Mouse (Mus musculus) liver, embryonic 14.5 days (tissue): Measurements from ENCODE around the gene Bbs1. TPM values are rescaled to one million over a fixed set of nuclear protein-coding genes. Genes with fewer than 3 reads are reported as not detected.

Experiments used
- ATAC-seq: fragments of 200-750 bp; cut with Nextera tagmentation; 2 replicates; pipeline ENCODE4 v1.8.0; 2017; ENCODE audit warnings: moderate number of reproducible peaks, mild to moderate bottlenecking, moderate library complexity; ENCODE audit not compliant: insufficient read depth
- DNase-seq, 3 experiments: peaks; one replicate each; pipeline ENCODE4 v3.0.0-alpha.2; 2012 to 2013; ENCODE audit warnings: low read depth in 3 of 3, low spot score in 3 of 3
- H3K27ac ChIP-seq: fragments of 300-500 bp; sonication (generic); 2 replicates; pipeline ENCODE4 v1.5.1; 2014; ENCODE audit warnings: moderate library complexity, mild to moderate bottlenecking, control low read depth, inconsistent platforms
- H3K27me3 ChIP-seq: fragments of 300-500 bp; sonication (generic); 2 replicates; pipeline ENCODE4 v1.6.1; 2014; ENCODE audit warnings: mild to moderate bottlenecking, low read length, moderate library complexity; ENCODE audit not compliant: control insufficient read depth, insufficient read depth
- H3K36me3 ChIP-seq: fragments of 300-500 bp; sonication (generic); replicated peaks from 2 replicates; pipeline ENCODE4 v1.6.1; 2014; ENCODE audit warnings: low read depth; ENCODE audit not compliant: control insufficient read depth, insufficient read depth
- H3K4me1 ChIP-seq, 2 experiments: fragments of 200-500 bp in 1 of 2; fragments of 300-500 bp in 1 of 2; sonication (generic) in 1 of 2; replicated peaks; 2 replicates each; pipeline ENCODE4 v1.6.1; 2012 to 2014; ENCODE audit warnings: antibody characterized with exemption in 1 of 2, inconsistent platforms in 1 of 2, low read length in 1 of 2; ENCODE audit not compliant: control insufficient read depth in 2 of 2, insufficient read depth in 2 of 2
- H3K4me2 ChIP-seq: fragments of 300-500 bp; sonication (generic); 2 replicates; pipeline ENCODE4 v1.6.1; 2014; ENCODE audit warnings: low read depth, mild to moderate bottlenecking, control low read depth, moderate library complexity
- H3K4me3 ChIP-seq, 2 experiments: fragments of 200-500 bp in 1 of 2; fragments of 300-500 bp in 1 of 2; sonication (generic) in 1 of 2; 2 replicates each; pipeline ENCODE4 v1.5.1; 2012 to 2014; ENCODE audit warnings: low read depth in 2 of 2, low read length in 2 of 2, mild to moderate bottlenecking in 2 of 2, control low read depth in 1 of 2, inconsistent platforms in 1 of 2, moderate library complexity in 1 of 2; ENCODE audit not compliant: insufficient read depth in 1 of 2
- H3K9ac ChIP-seq: fragments of 300-500 bp; sonication (generic); replicated peaks from 2 replicates; pipeline ENCODE4 v1.6.1; 2014; ENCODE audit warnings: mild to moderate bottlenecking, control low read depth, moderate library complexity
- H3K9me3 ChIP-seq: fragments of 300-500 bp; sonication (generic); 2 replicates; pipeline ENCODE4 v1.6.1; 2016; ENCODE audit warnings: low read length, mixed read lengths; ENCODE audit not compliant: control insufficient read depth
- CTCF ChIP-seq: IDR thresholded peaks from 2 replicates; pipeline ENCODE4 v1.5.1; 2016; ENCODE audit warnings: antibody characterized with exemption, low read depth, control low read depth
- EP300 ChIP-seq: IDR thresholded peaks from 2 replicates; pipeline ENCODE4 v1.6.1; 2016; ENCODE audit warnings: antibody characterized with exemption, low read depth
- WGBS: fragments of 180-500 bp; shearing (Covaris S2); extraction: QIAGEN DNeasy Blood & Tissue Kit; methylation state at CpG from one replicate; pipeline ENCODE4 v1.1.7; 2014; ENCODE audit not compliant: insufficient replicate concordance; 5-methylcytosine and 5-hydroxymethylcytosine counted together
- polyA plus RNA-seq, 2 experiments: library from polyadenylated mRNA; depleted of rRNA in 1 of 2; stranded (reverse) in 1 of 2; unstranded in 1 of 2; fragments of >200 nt; fragmentation: Nextera tagmentation in 1 of 2; extraction: Ambion mirVana in 1 of 2; gene quantifications; 2 replicates each; pipeline versions ENCODE4 v1.2.1 to v1.2.3; 2012 to 2014

Bbs1 gene
- polyA plus RNA-seq, 2 experiments = 0.27 to 1.2 TPM

DNA sequence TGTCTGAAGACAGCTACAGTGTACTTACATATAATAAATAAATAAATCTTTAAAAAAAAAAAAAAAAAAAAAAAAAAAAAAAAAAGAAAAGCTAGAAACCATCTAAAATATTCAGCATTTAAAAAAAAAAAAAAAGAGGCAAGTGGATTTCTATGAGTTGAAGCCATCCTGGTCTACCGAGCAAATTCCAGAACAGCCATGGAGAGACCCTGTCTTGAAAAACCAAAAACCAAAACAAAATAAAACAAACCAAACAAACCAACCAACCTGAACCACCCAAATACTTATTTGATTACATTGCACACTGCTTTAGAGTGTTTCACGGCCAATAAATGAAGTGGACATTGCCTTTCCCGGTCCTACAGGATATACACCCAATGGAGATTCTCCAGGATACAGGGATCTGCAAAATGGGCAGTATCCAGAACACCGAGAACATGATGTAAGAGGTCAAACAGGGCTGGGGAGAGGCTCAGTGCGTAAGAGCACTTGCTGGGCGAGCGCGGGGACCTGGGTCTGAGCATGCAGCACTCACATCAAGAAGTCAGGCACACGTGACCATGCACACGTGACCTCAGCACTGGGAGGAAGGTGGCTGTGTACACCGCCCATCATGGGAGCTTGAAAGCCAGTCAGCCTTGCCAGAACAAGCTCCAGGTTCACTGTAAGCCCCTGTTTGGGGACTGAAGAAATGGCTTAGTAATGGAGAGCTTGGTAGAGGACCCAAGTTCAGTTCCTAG lies 18.9 kb upstream of the Bbs1 start:
- H3K27ac ChIP-seq = no peak overlapping the region
- no peak overlapping the region for H3K4me2 ChIP-seq
- ATAC-seq (no peak), DNase-seq (no peak)
- no peak overlapping the region for H3K4me3 ChIP-seq
- no peak overlapping the region for H3K9ac ChIP-seq
- peaks cover 14% of the 10 kb centered on the region for H3K36me3 ChIP-seq
- whole genome bisulfite sequencing = 86% methylated on average over 11 of the region's 11 CpGs
- H3K9me3 ChIP-seq = no peaks in the 10 kb centered on the region
- H3K27me3 ChIP-seq = no peaks in the 10 kb centered on the region
- TF ChIP-seq EP300 (no peak), CTCF (no peak)
- H3K4me1 ChIP-seq = peaks cover 0 to 12% of the 10 kb centered on the region in 2 experiments; a peak in 3 of 4 replicates

DNA sequence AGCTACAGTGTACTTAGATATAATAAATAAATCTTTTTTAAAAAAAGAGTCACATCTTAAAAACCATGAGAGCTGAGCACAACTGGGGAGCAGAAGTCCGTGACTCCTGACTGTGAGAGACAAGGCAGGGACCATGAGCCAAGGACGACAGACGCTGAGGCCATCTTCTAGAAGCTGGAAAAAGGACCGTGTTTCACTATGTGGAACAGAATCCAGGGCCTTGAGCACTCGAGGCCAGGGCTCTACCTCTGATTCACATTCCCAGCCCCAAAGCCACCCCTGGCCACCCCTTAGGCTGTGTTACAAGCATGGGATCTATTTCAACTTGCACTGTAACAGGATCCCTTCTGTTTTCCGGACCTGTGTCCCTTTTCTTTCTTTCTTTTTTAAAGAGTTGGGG lies 13.2 kb upstream of the Bbs1 start:
- 72% methylated on average over 6 of the region's 6 CpGs for WGBS
- Histone ChIP-seq H3K4me3 (no peak overlapping the region), H3K36me3 (peaks cover 25% of the 10 kb centered on the region), H3K27ac (no peak overlapping the region), H3K9me3 (no peaks in the 10 kb centered on the region), H3K4me1 (no peaks in the 10 kb centered on the region), H3K27me3 (no peaks in the 10 kb centered on the region), H3K9ac (no peak overlapping the region), H3K4me2 (no peak overlapping the region)
- no peak for DNase-seq
- TF ChIP-seq CTCF = no peak
- no peak for TF ChIP-seq EP300
- ATAC-seq = no peak

DNA sequence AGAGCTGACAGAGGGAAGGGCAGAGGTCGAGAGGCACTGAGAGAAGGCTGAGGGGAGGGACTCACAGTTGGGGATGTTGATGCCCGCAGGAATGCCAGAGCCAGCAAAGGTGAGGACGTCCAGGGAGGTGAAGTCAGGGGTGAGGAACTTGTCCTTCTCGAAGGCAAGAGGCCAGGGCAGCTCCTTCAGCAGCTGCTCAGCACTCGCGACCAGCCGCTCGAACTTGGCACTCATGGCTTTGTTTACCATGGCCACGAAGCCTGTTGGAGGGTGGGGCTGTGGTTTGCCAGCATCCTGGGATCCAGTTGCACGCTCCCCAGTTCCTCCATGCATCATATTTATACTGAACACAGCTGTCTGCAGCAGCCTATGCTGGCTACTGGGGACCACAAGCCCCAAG lies 10.4 kb upstream of the Bbs1 start:
- Histone ChIP-seq H3K4me1 (no peaks in the 10 kb centered on the region), H3K9ac (no peak overlapping the region), H3K4me2 (no peak overlapping the region), H3K4me3 (no peak overlapping the region), H3K9me3 (no peaks in the 10 kb centered on the region), H3K27ac (no peak overlapping the region), H3K27me3 (no peaks in the 10 kb centered on the region), H3K36me3 (peaks cover 29% of the 10 kb centered on the region)
- TF ChIP-seq CTCF = no peak
- TF ChIP-seq EP300 = no peak
- DNase-seq = no peak
- 76% methylated on average over 10 of the region's 10 CpGs for WGBS
- no peak for ATAC-seq

DNA sequence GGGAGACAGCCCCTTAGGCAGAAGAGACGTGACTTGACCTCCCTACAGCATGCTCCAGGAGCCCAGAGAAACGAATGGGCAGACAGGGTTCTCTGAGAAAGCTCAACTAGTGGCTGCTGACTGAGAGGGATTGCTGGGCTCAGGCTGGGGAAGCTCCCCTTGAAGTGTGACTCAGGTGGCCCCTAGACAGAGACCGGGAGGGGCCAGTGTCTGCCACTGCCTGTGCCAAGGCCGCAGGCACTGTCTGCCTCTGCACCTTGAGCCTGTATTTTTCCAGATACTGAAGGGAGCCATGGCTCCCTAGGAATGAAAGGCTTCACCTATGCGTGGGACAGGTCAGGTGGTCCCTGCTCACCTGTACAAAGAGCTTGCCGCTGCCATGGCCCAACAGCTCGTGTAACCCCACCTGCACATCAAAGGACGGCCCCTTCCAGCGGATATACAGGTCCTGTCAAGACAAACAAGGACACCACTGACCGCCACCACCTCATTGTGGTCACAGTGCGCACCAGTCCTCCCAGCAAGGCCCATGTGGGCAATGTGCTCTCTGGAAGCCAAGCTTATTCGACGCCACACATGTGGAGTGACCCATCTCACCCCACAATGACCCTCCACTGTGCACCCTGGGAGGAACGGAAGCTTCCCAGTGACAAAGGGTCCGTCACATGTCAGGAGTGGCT lies 9.6 kb upstream of the Bbs1 start:
- no peak for DNase-seq
- Histone ChIP-seq H3K4me3 (no peak overlapping the region), H3K27me3 (no peaks in the 10 kb centered on the region), H3K36me3 (peaks cover 24% of the 10 kb centered on the region), H3K9me3 (no peaks in the 10 kb centered on the region), H3K4me1 (no peaks in the 10 kb centered on the region), H3K4me2 (no peak overlapping the region), H3K27ac (no peak overlapping the region), H3K9ac (no peak overlapping the region)
- no peak for ATAC-seq
- TF ChIP-seq EP300 = no peak
- 83% methylated on average over 15 of the region's 15 CpGs for WGBS

DNA sequence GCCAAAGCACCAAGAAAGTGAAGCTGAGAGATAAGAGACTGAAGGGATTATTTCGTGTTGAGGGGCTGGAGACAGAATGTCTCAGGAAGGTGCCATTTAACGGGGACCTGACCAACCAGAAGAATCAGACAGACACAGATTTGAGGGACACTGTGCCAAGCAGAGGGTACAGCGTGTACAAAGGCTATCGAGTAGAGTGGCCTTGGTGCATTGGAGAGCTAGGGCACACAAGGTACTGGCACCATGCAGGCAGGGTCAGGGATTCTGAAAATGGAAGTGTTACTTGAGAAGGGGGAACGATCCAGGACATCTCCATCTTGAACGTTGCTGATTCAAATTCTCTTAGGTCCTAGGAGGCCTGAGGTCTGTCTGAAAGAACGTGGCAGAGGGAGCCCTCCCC lies 2.9 kb upstream of the Bbs1 start:
- Histone ChIP-seq H3K4me3 (no peak overlapping the region), H3K9ac (no peak overlapping the region), H3K36me3 (peaks cover 8% of the 10 kb centered on the region), H3K27me3 (no peaks in the 10 kb centered on the region), H3K4me1 (peaks cover 0 to 7% of the 10 kb centered on the region in 2 experiments; a peak in 3 of 4 replicates), H3K4me2 (no peak overlapping the region), H3K9me3 (no peaks in the 10 kb centered on the region), H3K27ac (no peak overlapping the region)
- WGBS = 75% methylated on average over 7 of the region's 7 CpGs
- ATAC-seq (no peak), DNase-seq (no peak)
- TF ChIP-seq EP300 (no peak), CTCF (no peak)
